Mouse (Mus musculus) kidney, adult 2 months (tissue): ENCODE measurements around the gene Zfp280d. TPM values are rescaled to one million over a fixed set of nuclear protein-coding genes. Genes with fewer than 3 reads are reported as not detected.
A peak's percentile ranks its signal among the peaks of the same experiment; 100 is the strongest.

Source experiments
- DNase-seq: peaks from one replicate; pipeline ENCODE4 v3.0.0; 2021
- H3K27ac ChIP-seq: fragments of 200-500 bp; 2 replicates; pipeline ENCODE4 v1.5.1; 2012; ENCODE audit warnings: low read depth, low read length, control low read depth, inconsistent platforms; ENCODE audit not compliant: insufficient read depth
- H3K27me3 ChIP-seq: fragments of 200-500 bp; replicated peaks from 2 replicates; pipeline ENCODE4 v1.6.1; 2012; ENCODE audit warnings: mild to moderate bottlenecking, moderate library complexity, low read length, inconsistent platforms; ENCODE audit not compliant: control insufficient read depth, insufficient read depth
- H3K36me3 ChIP-seq: fragments of 200-500 bp; 2 replicates; pipeline ENCODE4 v1.6.1; 2012; ENCODE audit warnings: mild to moderate bottlenecking, moderate library complexity, low read length, inconsistent platforms; ENCODE audit not compliant: control insufficient read depth, insufficient read depth
- H3K4me1 ChIP-seq: fragments of 200-500 bp; 2 replicates; pipeline ENCODE4 v1.6.1; 2011; ENCODE audit warnings: low read length; ENCODE audit not compliant: control insufficient read depth, insufficient read depth
- H3K4me3 ChIP-seq: fragments of 200-500 bp; 2 replicates; pipeline ENCODE4 v1.5.1; 2011; ENCODE audit warnings: mild to moderate bottlenecking, low read depth, low read length, control low read depth; ENCODE audit not compliant: insufficient read depth
- CTCF ChIP-seq: fragments of 200-500 bp; conservative IDR thresholded peaks from 2 replicates; pipeline ENCODE4 v1.5.1; 2011; ENCODE audit warnings: low read depth, mild to moderate bottlenecking, control low read depth, low read length, moderate library complexity, mixed read lengths; ENCODE audit not compliant: insufficient read depth, insufficient read length
- POLR2A ChIP-seq: fragments of 200-500 bp; IDR thresholded peaks from one replicate; pipeline ENCODE4 v1.6.1; 2011; ENCODE audit warnings: low read depth, low read length, control low read depth
- WGBS: fragments of 180-500 bp; shearing (Covaris S2); methylation state at CpG from one replicate; pipeline ENCODE4 v1.1.7; 2018; 5-methylcytosine and 5-hydroxymethylcytosine counted together
- polyA plus RNA-seq: library from polyadenylated mRNA; depleted of rRNA; stranded (reverse); fragments of >200 nt; gene quantifications from 2 replicates; pipeline ENCODE4 v1.2.3, GENCODE M21; 2012

The Zfp280d gene
- polyA plus RNA-seq, 1 experiment: 7.6 TPM

DNA sequence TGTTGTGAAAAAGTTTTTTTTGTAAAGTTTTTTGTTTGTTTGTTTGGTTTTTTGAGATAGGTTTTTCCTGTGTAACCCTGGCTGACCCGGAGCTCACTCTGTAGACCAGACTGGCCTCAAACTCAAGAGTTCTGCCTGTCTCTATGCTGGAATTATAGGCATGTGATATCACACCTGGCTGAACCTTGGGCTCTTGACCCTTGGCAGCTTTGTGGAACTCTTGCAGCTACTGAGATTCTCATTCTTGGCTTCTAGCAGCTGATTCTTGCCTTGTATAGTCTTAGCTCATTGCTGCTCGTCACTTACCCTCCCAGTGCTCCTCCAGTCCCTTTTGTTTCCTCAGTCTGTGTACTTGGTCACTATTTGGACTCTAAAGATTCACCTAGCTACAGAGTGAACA, 13.6 kb downstream of the Zfp280d start:
- H3K27ac ChIP-seq: peak overlapping the region; percentile 82
- WGBS: 42% methylated on average over 2 of the region's 2 CpGs
- peak; percentile 87 for DNase-seq

GRCm38 (mm10) chr9:72289094-72289493, 14.4 kb downstream of the Zfp280d start:
- TF ChIP-seq POLR2A (no peak), CTCF (no peak)
- H3K27me3 ChIP-seq: no peaks in the 10 kb centered on the region
- H3K27ac ChIP-seq: 0 out of 2 replicates have a peak overlapping the region, but pooled peaks have one; percentile 68
- no peak overlapping the region for H3K4me3 ChIP-seq
- peaks cover 15% of the 10 kb centered on the region for H3K4me1 ChIP-seq
- DNase-seq: no peak
- H3K36me3 ChIP-seq: no peaks in the 10 kb centered on the region
- 83% methylated on average over 1 of the region's 1 CpGs for WGBS

More for the DNA sequence above, 13.6 kb downstream of the Zfp280d start:
- no peaks in the 10 kb centered on the region for H3K36me3 ChIP-seq
- peaks cover 15% of the 10 kb centered on the region for H3K4me1 ChIP-seq
- H3K27me3 ChIP-seq: no peaks in the 10 kb centered on the region
- no peak overlapping the region for H3K4me3 ChIP-seq
- TF ChIP-seq POLR2A: no peak
- TF ChIP-seq CTCF: no peak

DNA sequence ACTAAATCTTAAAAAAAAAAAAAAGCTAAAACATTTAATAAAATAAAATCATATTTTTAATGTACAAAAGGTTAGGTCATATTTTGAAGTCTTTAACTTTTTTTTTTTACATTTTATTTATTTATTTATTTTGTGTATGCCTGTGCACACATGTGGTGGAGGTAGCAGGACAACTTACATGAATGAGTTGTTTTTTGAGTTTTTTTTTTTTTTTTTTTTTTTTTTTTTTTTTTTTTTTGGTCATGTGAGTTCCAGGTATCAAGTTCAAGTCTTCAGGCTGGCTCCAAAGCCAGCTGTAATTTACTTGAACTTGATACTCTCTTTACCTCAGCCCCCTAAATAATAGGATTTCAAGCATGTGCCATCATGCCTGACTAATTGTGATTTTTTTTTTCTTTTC, 19.4 kb downstream of the Zfp280d start:
- Histone ChIP-seq H3K4me3 (no peak overlapping the region), H3K36me3 (no peaks in the 10 kb centered on the region), H3K27ac (no peak overlapping the region), H3K4me1 (no peaks in the 10 kb centered on the region; the same call in none of the 2 replicates), H3K27me3 (no peaks in the 10 kb centered on the region)
- no peak for DNase-seq
- no peak for TF ChIP-seq CTCF
- TF ChIP-seq POLR2A: no peak

GRCm38 (mm10) chr9:72309765-72310164, 35.1 kb downstream of the Zfp280d start:
- TF ChIP-seq POLR2A: no peak
- no peak for TF ChIP-seq CTCF
- 90% methylated on average over 2 of the region's 2 CpGs for WGBS
- Histone ChIP-seq H3K27me3 (no peaks in the 10 kb centered on the region), H3K36me3 (no peaks in the 10 kb centered on the region; the same call in 1 of the 2 replicates), H3K4me3 (no peak overlapping the region), H3K4me1 (no peaks in the 10 kb centered on the region), H3K27ac (no peak overlapping the region)
- DNase-seq: no peak

DNA sequence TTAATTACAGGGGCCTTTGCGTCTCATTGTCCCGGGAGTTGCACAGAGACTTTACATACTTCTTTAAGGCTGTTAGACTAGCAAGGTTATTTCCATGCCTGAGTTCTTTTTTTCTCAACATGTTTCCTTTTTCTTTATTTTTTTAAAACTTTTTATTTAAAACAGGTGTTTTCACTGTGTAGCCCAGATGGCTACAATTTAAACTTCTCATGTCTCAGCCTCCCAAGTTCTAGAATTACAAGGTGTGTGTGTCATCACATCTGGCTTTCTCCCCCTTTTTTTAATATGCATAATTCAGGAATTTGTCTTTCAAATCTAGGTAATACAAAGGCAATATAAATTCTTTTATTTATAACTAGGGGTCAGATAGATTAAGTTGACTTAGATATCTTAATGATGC, 58.6 kb downstream of the Zfp280d start:
- Histone ChIP-seq H3K27me3 (no peaks in the 10 kb centered on the region), H3K4me1 (no peaks in the 10 kb centered on the region), H3K4me3 (no peak overlapping the region), H3K27ac (no peak overlapping the region), H3K36me3 (no peaks in the 10 kb centered on the region; the same call in 1 of the 2 replicates)
- no peak for DNase-seq
- WGBS: 93% methylated on average over 2 of the region's 2 CpGs
- TF ChIP-seq CTCF: no peak
- TF ChIP-seq POLR2A: no peak

DNA sequence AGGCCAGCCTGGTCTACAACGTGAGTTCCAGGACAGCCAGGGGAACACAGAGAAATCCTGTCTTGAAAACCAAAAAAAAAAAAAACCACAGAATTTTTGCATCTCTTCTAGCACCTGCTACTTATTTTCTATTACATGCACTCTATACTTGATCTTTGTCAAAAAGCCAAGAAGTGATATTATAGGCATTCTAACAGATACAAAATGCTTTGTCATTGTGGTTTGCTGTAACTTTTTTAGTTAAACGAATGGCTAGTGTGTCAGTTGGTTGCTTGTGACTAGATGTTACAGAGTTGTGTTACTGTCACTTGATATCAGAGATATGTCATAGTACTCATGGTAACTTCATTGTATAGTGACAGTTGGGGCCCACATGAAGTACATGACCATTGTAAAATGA, 61.4 kb downstream of the Zfp280d start:
- peaks cover 1% of the 10 kb centered on the region for H3K36me3 ChIP-seq

DNA sequence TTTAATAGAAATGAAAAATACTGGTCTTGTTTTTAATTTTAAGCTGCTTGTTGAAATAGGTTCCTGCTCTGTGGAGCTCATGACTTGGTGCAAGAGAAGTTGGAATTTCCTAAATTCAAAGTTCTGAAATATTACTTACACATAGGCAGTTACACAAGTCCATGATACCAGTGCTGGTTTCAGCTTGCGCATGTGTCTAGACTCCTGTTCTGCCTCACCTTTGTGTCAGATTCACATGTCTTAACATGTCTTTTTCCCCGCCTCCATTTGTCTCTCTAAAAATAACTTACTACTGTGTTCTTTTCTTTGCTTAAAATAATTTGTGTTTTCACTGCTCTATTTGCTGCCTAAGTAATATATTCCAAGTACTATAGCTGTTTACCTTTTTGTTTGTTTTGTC, 64.5 kb downstream of the Zfp280d start:
- no peak overlapping the region for H3K27ac ChIP-seq
- WGBS: 93% methylated on average over 2 of the region's 2 CpGs
- H3K4me1 ChIP-seq: no peaks in the 10 kb centered on the region
- no peak overlapping the region for H3K4me3 ChIP-seq
- no peak for DNase-seq
- no peaks in the 10 kb centered on the region for H3K27me3 ChIP-seq
- peaks cover 1% of the 10 kb centered on the region for H3K36me3 ChIP-seq
- TF ChIP-seq CTCF: no peak
- no peak for TF ChIP-seq POLR2A

More for the DNA sequence above, 61.4 kb downstream of the Zfp280d start:
- no peak for TF ChIP-seq CTCF
- no peak for DNase-seq
- no peaks in the 10 kb centered on the region for H3K4me1 ChIP-seq
- WGBS: 86% methylated on average over 2 of the region's 2 CpGs
- no peak overlapping the region for H3K4me3 ChIP-seq
- no peak overlapping the region for H3K27ac ChIP-seq
- no peaks in the 10 kb centered on the region for H3K27me3 ChIP-seq

DNA sequence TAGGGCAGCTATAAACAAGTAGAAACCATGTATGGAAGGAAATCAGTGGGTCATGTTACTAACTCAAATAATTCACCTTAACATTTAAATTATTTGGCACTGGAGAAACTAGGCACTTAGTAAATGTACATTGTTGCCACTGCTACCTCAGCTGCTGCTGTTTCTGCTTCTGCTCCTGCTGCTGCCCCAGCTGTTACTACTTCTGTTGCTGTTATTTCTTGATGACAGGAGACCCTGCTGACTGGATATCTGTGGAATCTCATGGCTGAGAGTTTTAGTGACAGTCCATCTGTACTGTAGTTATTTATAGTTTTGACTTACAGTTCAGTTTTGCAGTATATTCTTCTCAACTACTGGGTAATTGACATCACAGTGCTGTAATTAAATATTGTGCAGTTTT, 69.2 kb downstream of the Zfp280d start:
- DNase-seq: no peak

More for the DNA sequence above, 69.2 kb downstream of the Zfp280d start:
- Histone ChIP-seq H3K4me1 (no peaks in the 10 kb centered on the region), H3K4me3 (no peak overlapping the region), H3K27ac (no peak overlapping the region), H3K36me3 (peaks cover 1% of the 10 kb centered on the region), H3K27me3 (no peaks in the 10 kb centered on the region)
- no peak for TF ChIP-seq CTCF
- no peak for TF ChIP-seq POLR2A
